In genomic region chr6:87982506-87982905, GRCm38 (mm10) we compare ENCODE assay signal across 9 mouse cellular contexts. TPM values are rescaled to one million over a fixed set of nuclear protein-coding genes. Genes with fewer than 3 reads are reported as not detected.
A peak's percentile ranks its signal among the peaks of the same experiment; 100 is the strongest.
DNase-seq lines count a peak whose midpoint lies in the region; ATAC-seq and TF ChIP-seq lines count a peak whose summit lies in the region.
"Had no signal": no experiment of that assay in that cellular context is flagged by ENCODE, and none has a peak within 500 bp of the region (broad histone marks: within the 10 kb centered on the region; RNA-seq: fewer than 3 reads in every experiment).

No protein-coding gene starts in this region.

- H3K27ac ChIP-seq in lung, embryonic 15.5 days: no peak overlapping the region
- H3K27ac ChIP-seq in forebrain, embryonic 11.5 days (ENCODE audit: low read depth, low read length): no peak overlapping the region
- H3K27ac ChIP-seq in intestine, embryonic 16.5 days (ENCODE audit: low read length): no peak overlapping the region
- no peak overlapping the region for H3K27ac ChIP-seq in olfactory bulb, adult 2 months (ENCODE audit: insufficient read depth, low read depth, low read length)
- H3K27ac ChIP-seq: macrophage had no signal

- DNase-seq in lung, adult 18-20 months: no peak
- DNase-seq in forebrain, embryonic 11.5 days (ENCODE audit: low spot score): peak; percentile 45
- no peak for DNase-seq in kidney, postnatal 4 days
- DNase-seq in kidney, postnatal 14 days: no peak
- DNase-seq: kidney, adult 11 months had no signal

- H3K9me3 ChIP-seq in lung, embryonic 15.5 days: no peaks in the 10 kb centered on the region
- H3K9me3 ChIP-seq in forebrain, embryonic 11.5 days (ENCODE audit: control insufficient read depth, low read length): no peaks in the 10 kb centered on the region
- no peaks in the 10 kb centered on the region for H3K9me3 ChIP-seq in intestine, embryonic 16.5 days (ENCODE audit: control insufficient read depth, low read length)

- 49% methylated on average over 9 of the region's 9 CpGs for WGBS in lung, embryonic 15.5 days
- 75% methylated on average over 9 of the region's 9 CpGs for WGBS in forebrain, embryonic 11.5 days
- 62% methylated on average over 9 of the region's 9 CpGs for WGBS in intestine, embryonic 16.5 days
- WGBS in olfactory bulb, adult 2 months: 46% methylated on average over 9 of the region's 9 CpGs

- peaks cover 15% of the 10 kb centered on the region for H3K4me1 ChIP-seq in lung, embryonic 15.5 days
- H3K4me1 ChIP-seq in forebrain, embryonic 11.5 days (replicated peaks; ENCODE audit: control insufficient read depth, insufficient read depth, low read length): peaks cover 11% of the 10 kb centered on the region; the same call in 1 of the 2 replicates
- H3K4me1 ChIP-seq in intestine, embryonic 16.5 days (ENCODE audit: control insufficient read depth, insufficient read depth, low read length): peaks cover 7% of the 10 kb centered on the region
- peaks cover 17% of the 10 kb centered on the region for H3K4me1 ChIP-seq in olfactory bulb, adult 2 months (ENCODE audit: control insufficient read depth, insufficient read depth, low read length)

- H3K4me3 ChIP-seq in lung, embryonic 15.5 days: peak overlapping the region; percentile 72
- peak overlapping the region; percentile 100 for H3K4me3 ChIP-seq in forebrain, embryonic 11.5 days (ENCODE audit: low read depth, low read length)
- H3K4me3 ChIP-seq in intestine, embryonic 16.5 days (ENCODE audit: low read length): peak overlapping the region; percentile 71; the same call in 1 of the 2 replicates
- H3K4me3 ChIP-seq in olfactory bulb, adult 2 months (ENCODE audit: insufficient read depth, low read depth, low read length): peak overlapping the region; percentile 91

- no peak for TF ChIP-seq POLR2A in olfactory bulb, adult 2 months (IDR thresholded peaks at IDR 0.05; ENCODE audit: insufficient read depth, low read depth, low read length)

- TF ChIP-seq CTCF in olfactory bulb, adult 2 months (IDR thresholded peaks at IDR 0.05; ENCODE audit: insufficient read depth, low read depth, low read length): no peak

- 0 out of 2 replicates have a peak overlapping the region, but pooled peaks have one; percentile 84 for H3K9ac ChIP-seq in lung, embryonic 15.5 days
- H3K9ac ChIP-seq in forebrain, embryonic 11.5 days (ENCODE audit: low read length): peak overlapping the region; percentile 99
- peak overlapping the region; percentile 82; the same call in 1 of the 2 replicates for H3K9ac ChIP-seq in intestine, embryonic 16.5 days (ENCODE audit: low read depth, low read length)

- H3K36me3 ChIP-seq in lung, embryonic 15.5 days: peaks cover 24% of the 10 kb centered on the region
- H3K36me3 ChIP-seq in forebrain, embryonic 11.5 days (ENCODE audit: control insufficient read depth, insufficient read depth, low read length): no peaks in the 10 kb centered on the region; the same call in 1 of the 2 replicates
- H3K36me3 ChIP-seq in intestine, embryonic 16.5 days (ENCODE audit: control insufficient read depth, insufficient read depth, low read length): no peaks in the 10 kb centered on the region

- H3K27me3 ChIP-seq in lung, embryonic 15.5 days: no peaks in the 10 kb centered on the region
- H3K27me3 ChIP-seq in forebrain, embryonic 11.5 days (ENCODE audit: control insufficient read depth, insufficient read depth, low read length): no peaks in the 10 kb centered on the region
- H3K27me3 ChIP-seq in intestine, embryonic 16.5 days (replicated peaks; ENCODE audit: control insufficient read depth, insufficient read depth, low read length): no peaks in the 10 kb centered on the region; the same call in 1 of the 2 replicates

- no peak for ATAC-seq in lung, embryonic 15.5 days (ENCODE audit: borderline replicate concordance, extremely low read depth, low FRiP score, low TSS enrichment)
- ATAC-seq in forebrain, embryonic 11.5 days (replicated peaks; ENCODE audit: low FRiP score): no peak
- ATAC-seq in intestine, embryonic 16.5 days: no peak

- H3K4me2 ChIP-seq in lung, embryonic 15.5 days: peak overlapping the region; percentile 76
- H3K4me2 ChIP-seq in forebrain, embryonic 11.5 days (ENCODE audit: low read depth, low read length, severe bottlenecking): peak overlapping the region; percentile 75
- peak overlapping the region; percentile 85 for H3K4me2 ChIP-seq in intestine, embryonic 16.5 days (ENCODE audit: low read depth, low read length)

RNA-seq across cellular contexts. Expression of gene H1fx, which starts 1.1 kb away (rescaled TPM):
- polyA plus RNA-seq in lung, embryonic 15.5 days (2015; fragmentation: Nextera tagmentation; extraction: Ambion mirVana): 44.4 and 46.6 TPM in 2 replicates
- polyA plus RNA-seq in forebrain, embryonic 11.5 days (2014; fragmentation: Nextera tagmentation; extraction: Ambion mirVana): 144 and 158 TPM in 2 replicates
- polyA plus RNA-seq in intestine, embryonic 16.5 days (2015; fragmentation: Nextera tagmentation; extraction: Ambion mirVana): 2.4 and 4.1 TPM in 2 replicates
- polyA plus RNA-seq in olfactory bulb, adult 2 months (2012; ENCODE audit: insufficient read depth, insufficient read length, low replicate concordance, missing spikeins): not detected in 2 replicates
